Mouse (Mus musculus) bone marrow, adult 2 months (tissue): ENCODE measurements around the gene Mast4. TPM values are rescaled to one million over a fixed set of nuclear protein-coding genes. Genes with fewer than 3 reads are reported as not detected.

Experiments
- H3K27ac ChIP-seq: fragments of 200-500 bp; 2 replicates; pipeline ENCODE4 v1.5.1; 2012; ENCODE audit warnings: low read depth, mild to moderate bottlenecking, control low read depth, inconsistent platforms, low read length; ENCODE audit not compliant: control insufficient read depth, poor library complexity, insufficient read depth
- H3K4me1 ChIP-seq: fragments of 200-500 bp; 2 replicates; pipeline ENCODE4 v1.6.1; 2011; ENCODE audit warnings: low read length; ENCODE audit not compliant: control insufficient read depth, insufficient read depth
- H3K4me3 ChIP-seq: fragments of 200-500 bp; replicated peaks from 2 replicates; pipeline ENCODE3; 2011; ENCODE audit warnings: mild to moderate bottlenecking, low read depth, low read length, control low read depth; ENCODE audit not compliant: control insufficient read depth
- CTCF ChIP-seq: fragments of 200-500 bp; IDR thresholded peaks from 2 replicates; pipeline ENCODE4 v1.5.1; 2011; ENCODE audit warnings: low read length, control low read depth; ENCODE audit not compliant: control insufficient read depth, insufficient read depth
- POLR2A ChIP-seq: fragments of 200-500 bp; IDR thresholded peaks from 2 replicates; pipeline ENCODE4 v1.6.1; 2011; ENCODE audit warnings: low read depth, mild to moderate bottlenecking, control low read depth, low read length, borderline replicate concordance; ENCODE audit not compliant: control insufficient read depth
- WGBS: fragments of 180-500 bp; shearing (Covaris S2); methylation state at CpG from one replicate; pipeline ENCODE4 v1.1.7; 2018; 5-methylcytosine and 5-hydroxymethylcytosine counted together
- polyA plus RNA-seq: library from polyadenylated mRNA; stranded (reverse); fragments of >200 nt; gene quantifications from 2 replicates; pipeline ENCODE4 v1.2.4, GENCODE M21; 2011; ENCODE audit warnings: low replicate concordance; ENCODE audit not compliant: missing spikeins, insufficient read depth, insufficient read length

Gene Mast4
- polyA plus RNA-seq, 1 experiment, result 6.7 TPM

DNA sequence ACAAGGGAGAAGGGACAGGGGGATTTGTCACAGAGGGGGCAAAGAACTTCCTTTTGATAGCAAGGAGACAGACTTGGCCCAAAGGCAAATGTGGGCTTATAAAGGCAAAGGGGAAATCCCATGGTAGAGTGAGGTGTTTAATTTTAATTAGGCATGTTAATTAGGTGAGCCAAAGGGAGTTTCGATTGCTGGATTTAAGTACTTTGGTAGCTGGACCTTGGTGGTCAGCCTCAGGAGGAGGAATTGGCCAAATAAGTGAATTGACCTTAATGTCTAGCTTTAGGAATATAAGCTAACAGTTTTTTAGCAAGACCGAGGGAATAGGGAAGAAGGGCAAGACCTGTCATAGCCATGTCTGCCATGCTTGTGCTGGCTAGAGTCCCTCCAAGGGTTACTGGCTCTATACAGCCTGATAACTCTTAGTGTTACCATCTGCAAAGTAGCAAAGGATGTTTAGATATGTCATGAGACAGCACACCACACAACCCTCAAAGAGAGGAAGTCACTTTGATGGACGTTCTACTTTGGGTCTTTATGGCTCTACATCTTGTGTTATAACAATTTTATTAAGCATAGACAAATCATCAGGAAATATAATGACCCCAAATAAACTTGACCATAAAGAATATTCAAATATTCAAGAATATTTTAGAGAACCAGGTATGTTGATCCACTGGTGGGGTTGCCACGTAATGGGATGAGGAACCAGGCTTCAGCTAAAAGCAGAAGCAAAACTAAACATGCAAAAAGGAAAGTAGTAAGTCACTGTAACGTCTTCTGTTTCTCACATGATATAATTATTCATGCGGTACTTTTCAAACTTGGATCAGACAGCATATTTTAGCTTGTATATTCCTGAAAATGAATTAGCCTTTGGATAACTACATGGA, 644.9 kb downstream of the Mast4 start:
- H3K27ac ChIP-seq, result peak overlapping the region; percentile 39; the same call in 1 of the 2 replicates
- WGBS, result 21% methylated on average over 6 of the region's 6 CpGs
- no peak overlapping the region for H3K4me3 ChIP-seq
- H3K4me1 ChIP-seq, result peaks cover 9% of the 10 kb centered on the region
- TF ChIP-seq POLR2A (no peak; the same call in 1 of the 2 replicates), CTCF (no peak)

DNA sequence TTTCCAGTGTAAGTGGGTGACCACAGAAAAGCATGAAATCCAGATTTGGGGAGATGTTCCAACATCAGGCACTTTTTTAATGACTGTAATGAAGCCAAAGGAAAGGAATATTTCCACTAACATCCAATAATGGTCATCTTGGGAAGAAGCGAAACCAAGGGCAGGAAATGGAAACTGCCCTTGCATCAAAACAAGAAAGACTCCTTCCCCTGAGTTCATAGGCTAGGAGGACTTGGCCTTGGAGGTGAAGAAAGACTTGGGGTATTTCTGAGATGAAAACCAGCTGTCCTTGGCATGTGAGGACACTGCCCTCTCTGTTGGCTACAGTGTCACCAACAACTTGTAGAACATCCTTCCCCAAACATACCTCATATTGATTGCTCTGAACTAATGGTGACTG, 646.2 kb downstream of the Mast4 start:
- H3K27ac ChIP-seq, result no peak overlapping the region
- TF ChIP-seq CTCF, result no peak
- TF ChIP-seq POLR2A, result no peak
- H3K4me1 ChIP-seq, result peaks cover 9% of the 10 kb centered on the region
- H3K4me3 ChIP-seq, result no peak overlapping the region
- 58% methylated on average over 1 of the region's 1 CpGs for WGBS

DNA sequence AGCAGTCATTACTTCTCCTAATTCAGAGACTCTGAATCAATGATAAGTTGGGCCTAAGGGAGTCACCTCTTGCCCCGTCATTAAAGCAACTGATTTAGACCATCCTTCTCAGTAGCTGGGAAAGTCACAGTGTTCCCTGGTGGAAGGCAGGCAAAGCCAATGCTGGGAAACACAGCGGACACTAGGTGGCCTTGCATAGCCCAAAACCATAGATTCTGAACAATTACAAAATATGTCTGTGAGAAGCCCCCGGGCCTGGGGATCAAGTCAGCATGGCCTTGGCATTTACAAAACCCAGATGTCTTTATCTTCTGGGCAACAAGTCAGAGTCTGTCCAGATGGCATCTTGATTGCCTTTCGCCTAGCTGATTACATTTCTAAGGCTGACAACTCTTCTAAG, 649.4 kb downstream of the Mast4 start:
- WGBS, result 68% methylated on average over 4 of the region's 4 CpGs
- no peak for TF ChIP-seq CTCF
- TF ChIP-seq POLR2A, result no peak

More for the DNA sequence above, 649.4 kb downstream of the Mast4 start:
- H3K27ac ChIP-seq, result no peak overlapping the region
- H3K4me1 ChIP-seq, result peaks cover 8% of the 10 kb centered on the region
- no peak overlapping the region for H3K4me3 ChIP-seq
